Mouse (Mus musculus): ENCODE results near the gene Grb7.

Grb7 gene

DNA sequence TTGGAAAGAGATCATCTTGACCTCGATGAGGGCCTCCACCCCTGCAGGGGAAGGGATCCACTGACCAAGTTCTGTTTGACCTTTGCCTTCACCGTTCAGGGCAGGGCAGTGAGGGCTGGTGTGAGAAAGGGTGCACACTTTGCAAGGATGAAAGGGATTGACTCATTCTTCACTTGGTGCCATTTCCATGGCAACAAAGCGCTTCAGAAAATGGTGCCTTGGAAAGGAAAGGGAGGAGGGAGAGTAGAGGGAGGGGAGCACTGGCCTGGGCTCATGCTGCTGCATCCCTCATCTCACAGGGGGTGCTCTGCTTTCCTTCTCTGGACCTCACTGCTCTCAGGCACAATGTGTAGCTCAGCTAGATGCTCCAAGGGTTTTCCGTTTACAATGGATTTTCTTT, 26.5 kb downstream of the Grb7 start:
- no peak for DNase-seq (ENCODE audit: low spot score)

DNA sequence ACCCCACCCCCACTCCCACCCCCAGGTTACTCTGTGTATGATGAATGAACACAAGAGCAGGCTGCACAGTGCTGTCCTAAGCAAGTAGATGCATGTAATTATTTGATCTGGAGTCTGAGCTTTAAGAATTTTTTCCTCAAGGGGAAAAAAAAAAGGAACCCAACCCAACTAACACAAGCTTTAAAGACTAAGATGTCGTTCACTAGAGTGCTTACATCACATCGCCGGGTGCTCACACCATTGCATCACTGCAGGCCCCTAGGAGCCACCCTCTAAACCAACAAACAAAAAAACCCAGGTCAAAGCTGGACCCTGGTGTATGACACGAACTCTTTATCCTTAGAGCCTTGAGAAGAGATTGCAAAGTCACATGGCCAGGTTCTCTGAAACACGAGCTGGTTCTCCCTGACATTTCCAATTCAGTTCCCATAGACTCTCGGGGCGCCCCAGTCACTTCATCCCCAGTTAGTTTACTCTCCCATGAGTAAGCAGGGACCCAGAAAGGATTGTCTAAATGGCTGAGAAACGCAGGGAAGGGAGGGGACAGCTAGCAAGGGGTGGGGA, 27.8 kb downstream of the Grb7 start:
- DNase-seq (ENCODE audit: low spot score), result no peak

DNA sequence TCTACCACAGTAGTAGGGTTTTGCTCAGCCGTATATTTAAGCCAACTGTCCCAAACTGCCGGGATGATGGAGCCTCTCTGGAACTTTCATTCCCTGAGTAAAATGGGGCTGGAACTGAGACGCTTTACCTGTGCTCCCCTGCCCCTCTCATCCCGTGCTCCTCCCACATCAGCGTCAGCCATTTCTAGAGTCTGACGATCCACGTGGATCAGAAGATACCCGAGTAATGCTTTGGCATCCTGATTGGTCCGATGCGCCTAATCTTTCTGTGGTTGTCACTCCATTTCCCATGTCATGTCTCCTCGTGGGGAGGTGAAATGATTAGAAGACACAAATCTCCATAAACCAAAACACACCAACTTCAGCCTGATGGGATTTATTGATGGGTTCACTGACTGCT, 28.8 kb downstream of the Grb7 start:
- DNase-seq (ENCODE audit: low spot score), result no peak

DNA sequence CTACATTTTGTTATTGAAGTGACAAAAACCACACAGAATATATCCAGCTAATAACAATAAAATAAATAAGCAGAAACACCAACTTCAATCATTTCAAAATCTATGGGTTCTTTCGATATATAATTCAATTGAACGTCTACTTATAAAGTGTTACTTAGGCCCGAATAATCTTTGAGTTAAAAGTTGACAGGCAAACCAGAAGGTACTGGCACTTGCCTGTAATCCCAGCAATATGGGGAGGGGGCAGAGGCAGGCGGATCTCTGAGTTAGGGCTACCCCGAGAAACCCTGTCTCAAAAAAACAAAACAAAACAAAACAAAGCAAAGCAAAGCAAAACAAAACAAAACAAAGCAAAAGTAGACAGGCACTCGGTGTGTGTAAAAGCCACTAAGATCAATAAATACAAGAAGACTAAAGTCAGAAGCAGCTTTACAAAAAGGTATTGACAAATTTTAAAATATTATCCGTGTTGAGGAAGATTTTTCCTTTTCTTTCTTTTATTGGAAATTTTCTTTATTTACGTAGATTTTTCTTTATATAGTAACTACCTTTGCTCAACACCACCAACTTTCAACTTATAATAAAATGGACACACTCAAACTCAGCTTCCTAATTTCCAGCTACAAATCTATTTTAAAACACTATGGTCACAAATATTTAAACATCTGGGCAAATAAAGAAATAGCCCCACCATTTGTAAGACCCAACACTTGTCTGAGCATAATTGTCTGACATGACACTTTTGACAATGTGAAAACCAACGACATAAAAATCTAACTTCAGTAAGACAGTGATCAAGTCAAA, 29.6 kb downstream of the Grb7 start:
- DNase-seq (ENCODE audit: low spot score), result no peak

DNA sequence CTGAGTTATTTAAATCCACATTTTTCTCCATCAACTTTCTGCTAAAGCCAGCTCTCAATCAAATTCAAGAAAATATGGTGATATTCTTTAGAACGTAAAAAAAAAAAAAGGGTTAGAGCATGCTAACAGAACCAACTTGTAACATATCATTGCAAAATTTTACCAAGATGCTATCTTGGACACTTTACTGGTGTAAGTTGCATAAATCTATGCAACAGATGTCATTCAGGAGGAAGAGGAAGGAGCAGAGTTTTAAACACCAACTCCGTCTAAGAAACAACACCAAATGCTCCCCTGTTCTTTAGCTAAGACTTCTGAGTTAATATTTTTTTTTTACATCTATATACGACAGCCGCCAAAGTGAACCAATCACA, 30.2 kb downstream of the Grb7 start:
- DNase-seq (ENCODE audit: low spot score), result no peak

DNA sequence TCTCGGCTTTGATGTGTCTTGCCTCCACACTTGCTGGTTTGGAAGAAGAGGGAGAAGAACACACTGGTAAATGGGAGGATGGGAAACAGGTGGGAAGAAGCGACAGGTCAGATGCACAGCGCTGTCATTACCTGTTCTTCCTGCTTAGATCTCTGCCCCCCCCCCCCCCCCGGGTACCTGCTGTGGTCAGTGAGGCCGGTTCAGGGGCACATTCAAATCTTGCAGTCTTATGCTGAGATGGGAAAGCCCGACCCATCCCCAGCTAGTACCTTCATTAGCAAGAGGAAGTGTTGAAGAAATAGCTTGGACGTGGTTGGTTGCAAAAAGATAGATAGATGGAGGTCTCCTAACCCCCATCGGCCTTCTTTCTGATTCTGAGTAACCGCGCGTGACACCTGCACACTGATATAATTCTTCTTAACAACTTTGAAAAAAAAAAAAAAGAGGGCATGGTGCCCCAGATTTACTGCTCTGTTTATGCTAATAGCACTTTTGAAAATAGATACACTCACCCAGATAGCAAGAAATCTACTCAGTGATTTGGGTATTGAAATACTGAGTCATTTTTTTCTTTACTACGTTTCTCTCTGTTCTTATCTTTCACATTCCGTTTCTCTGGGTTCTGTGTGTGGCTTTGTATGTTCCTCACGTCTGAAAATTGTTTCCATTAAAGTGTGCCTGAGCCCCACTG, 31.0 kb downstream of the Grb7 start:
- DNase-seq (ENCODE audit: low spot score), result no peak

DNA sequence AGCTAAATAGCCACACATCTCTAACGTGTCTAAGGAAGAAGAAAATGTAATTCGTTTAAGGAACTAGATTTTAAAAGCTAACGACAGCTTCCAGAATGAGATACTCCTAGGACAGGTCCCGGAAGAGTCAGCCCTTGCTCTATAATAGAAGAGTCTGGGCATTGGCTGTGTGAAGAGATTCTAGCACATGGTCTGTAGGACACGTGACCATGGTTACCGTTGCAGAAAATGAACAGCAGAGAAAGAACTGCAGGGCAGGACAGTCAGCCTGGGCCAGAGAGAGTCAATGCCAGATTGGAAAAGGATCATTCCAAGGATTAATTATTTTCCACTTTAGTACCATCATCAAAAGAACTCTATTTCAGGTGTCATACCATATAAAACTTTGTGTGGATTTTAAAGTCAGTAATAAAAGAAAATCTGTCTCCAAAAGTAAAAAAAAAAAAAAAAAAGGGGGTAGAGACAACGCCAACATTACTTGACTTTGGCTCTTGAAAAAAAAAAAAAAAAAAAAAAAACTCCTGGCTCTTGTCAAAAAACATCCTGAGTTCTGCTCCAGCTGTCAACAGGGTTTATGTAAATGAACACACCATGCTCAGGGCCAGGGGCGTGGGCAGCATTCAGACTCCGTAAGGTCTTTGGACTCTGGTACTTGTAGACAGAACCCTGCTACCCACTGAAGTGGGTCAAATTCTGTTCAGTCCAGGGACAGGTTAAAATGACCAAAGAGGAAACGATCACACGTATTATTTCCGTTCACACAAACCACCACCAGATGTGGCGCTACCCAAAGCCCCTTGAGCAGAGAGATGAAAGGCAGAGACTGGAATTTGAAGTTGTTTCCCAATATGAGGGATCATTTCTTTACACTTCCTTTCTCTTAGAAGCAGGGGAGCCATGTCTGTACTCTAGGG, 33.1 kb downstream of the Grb7 start:
- DNase-seq (ENCODE audit: low spot score), result no peak

DNA sequence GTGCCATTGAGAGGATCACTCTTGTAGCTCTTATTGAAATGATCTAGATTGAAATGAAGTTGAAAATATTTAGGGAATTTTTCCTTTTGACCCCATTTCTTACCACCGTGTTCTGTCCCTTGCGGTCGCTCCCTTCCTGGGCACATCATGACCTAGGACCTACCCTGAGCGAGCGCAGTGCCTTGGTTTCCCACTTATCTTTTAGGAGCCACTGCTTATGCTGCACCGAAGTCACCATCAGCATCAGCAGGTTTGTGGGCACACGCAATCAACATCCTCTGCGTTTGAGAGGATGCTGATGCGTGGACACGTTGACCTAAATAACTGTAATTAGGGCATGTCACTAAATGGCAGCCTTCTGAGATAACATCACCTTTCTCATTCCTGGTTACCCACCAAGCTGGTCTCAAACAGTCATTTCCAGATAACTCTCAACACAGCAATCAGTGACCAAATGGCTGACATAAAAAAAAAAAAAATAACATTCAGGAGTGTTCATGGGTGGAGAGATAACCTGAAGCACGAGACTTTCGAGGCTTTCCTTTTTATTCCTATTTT, 33.8 kb downstream of the Grb7 start:
- DNase-seq (ENCODE audit: low spot score), result no peak

DNA sequence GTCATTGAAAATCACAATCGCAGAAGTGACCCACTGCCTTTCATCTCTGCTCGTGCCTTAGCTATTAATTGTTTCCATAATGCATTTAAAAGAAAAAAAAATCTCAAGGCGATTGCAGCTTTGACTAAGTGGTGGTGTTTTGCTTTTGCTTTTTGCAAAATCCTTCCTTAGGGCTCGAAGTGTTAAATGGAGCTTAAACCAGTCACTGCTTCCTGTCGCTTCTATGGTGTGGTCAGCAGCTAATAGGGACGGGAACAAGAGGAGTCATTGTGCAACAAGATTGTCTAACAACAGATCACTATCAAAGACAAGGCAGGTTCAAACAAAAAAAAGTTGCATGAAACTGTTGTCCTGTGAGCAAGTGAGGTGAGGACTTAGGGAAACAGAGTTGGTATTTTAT, 35.0 kb downstream of the Grb7 start:
- DNase-seq (ENCODE audit: low spot score), result no peak

DNA sequence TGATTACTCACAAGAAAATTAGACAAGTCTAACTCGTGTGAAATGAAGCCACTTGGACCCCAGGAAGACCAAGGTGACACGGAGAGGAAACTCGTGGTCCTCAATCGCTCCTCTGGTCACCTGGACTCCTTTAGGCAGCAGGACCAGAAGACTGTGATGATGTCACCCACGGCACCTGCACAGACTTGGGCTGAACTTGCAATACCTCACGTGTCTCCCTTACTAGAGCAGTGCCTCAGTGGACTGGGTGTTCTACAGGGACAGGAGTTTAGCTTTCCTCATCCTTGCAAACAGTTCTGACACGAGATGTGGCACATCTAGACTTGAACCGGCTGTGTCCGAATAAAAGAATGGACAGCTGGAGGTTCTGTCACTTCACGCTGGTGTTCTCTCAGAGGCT, 35.9 kb downstream of the Grb7 start:
- DNase-seq (ENCODE audit: low spot score), result no peak

DNA sequence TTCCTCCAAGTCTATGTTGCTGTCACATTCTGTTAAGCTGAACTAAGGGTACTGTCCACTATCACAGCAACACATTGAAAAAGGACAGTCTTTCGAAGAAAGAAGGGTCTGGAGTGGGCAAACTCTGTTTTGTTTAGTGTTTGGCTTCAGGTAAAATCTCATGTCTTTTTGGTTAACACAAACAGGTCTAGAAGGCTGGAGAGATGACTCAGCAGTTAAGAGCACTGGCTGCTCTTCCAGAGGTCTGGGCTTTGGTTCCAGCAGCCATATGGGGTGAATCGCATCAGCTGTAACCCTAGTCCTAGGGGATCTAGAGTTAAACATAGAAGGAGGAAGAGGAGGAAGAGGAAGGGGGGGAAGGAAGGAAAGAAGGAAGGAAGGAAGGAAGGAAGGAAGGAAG, 39.6 kb downstream of the Grb7 start:
- no peak for DNase-seq (ENCODE audit: low spot score)

DNA sequence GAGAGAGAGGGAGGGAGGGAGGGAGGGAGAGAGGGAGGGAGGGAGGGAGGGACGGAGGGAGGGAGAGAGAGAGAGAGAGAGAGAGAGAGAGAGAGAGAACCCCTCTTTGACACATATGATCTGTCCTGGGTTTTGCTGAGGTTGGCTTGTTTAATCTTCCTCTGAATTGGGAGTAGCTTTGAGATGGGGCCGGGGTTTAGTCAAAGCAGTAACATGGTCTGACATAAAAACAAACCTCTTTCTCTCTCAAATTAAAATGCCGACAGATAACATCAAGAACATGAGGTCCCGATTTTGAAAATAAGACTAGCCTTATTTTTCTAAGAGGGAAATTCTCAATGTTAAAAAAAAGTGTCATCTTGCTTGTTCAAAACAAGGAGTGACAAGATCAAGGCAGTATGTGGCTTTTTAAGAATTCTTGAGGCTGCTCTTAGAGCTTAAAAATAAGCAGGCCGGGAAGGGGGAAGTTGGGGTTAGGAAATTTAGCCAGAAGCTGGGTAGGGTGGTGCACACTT, 41.4 kb downstream of the Grb7 start:
- no peak for DNase-seq (ENCODE audit: low spot score)

DNA sequence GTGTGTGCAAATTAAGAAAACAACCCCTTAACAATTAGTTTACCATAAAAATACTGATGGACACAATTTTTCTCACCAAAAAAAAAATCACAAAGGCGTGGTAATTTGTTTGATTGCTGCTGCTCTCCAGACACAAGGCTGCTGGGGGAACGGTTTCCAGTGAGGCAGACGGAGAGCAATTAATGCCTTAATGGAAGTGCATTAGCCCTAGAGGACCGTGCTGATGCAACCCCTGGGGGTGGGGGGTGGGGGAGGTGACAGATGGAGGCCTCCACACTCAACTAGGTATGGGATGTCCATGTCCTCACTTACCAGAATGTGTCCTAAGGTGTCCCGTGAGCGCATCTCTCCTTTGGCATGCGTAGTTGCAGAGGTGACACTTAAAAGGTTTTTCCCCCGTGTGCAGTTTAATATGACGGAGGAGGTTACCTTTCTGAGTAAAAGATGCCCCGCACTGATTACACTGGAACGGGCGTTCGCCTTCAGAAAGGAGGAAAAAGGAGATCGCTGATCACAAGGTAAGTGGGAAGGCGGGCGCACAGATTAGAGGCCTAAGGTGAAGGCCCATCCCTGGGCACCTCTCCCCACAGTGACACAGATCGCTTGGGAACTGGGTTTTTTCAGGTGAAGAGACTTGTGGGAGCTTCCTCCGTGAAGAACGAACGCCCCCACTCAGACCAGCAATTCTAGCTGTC, 42.5 kb downstream of the Grb7 start:
- DNase-seq (ENCODE audit: low spot score), result no peak

DNA sequence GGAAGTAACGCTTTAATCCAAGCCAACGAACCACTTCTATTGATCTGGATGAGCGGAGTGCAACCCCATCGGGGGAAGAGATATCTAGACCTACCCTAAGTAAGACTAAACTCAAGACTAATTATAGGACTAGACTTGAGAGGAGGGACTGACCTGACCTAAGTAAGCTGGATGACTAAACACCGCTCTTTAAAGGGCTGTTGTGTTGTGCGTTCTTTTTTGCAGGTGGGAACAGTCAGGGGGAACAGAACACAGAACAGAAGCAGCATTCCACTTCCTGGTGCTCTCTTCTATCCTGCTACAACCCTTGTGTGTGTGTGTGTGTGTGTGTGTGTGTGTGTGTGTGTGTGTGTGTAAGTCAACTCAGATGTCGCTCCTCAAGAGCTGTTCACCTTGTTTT, 45.4 kb downstream of the Grb7 start:
- DNase-seq (ENCODE audit: low spot score), result no peak

DNA sequence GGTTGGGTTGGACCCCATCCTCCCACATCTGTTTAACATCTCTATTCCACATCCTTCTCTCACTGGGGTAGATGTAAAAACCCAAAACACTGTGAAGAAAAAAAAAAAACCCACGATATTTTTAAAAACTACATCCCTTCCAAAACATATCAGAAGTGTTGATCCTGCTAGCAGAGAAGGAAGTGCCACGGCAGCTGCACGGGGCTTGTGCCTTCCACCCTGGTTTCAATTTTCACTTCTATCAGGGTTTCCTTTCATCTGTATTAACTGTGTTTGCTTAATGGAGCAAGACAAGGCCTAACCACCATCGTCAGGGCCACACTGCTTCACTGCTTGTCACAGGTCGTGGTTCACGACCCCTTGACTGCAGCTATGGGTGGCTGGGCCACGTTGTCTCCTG, 46.8 kb downstream of the Grb7 start:
- no peak for DNase-seq (ENCODE audit: low spot score)

DNA sequence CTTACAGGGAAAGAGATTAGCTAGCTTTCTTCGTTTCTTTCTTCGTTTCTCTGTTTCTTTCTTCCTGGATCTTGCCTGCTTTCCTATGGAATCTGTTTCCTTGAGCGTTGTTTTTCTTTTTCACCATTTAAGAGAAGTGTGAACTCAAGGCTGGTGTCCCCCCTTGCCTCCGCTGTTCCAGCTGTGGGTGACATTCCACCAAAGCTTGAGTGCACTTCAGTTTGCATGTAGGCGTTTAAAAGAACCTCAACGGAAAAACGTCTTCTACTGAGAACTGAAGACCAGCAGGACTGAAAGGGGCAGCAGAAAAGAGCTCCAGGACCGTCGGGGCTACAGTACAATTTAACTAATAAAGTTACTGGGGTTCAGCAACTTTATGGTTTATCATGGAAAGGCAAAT, 47.2 kb downstream of the Grb7 start:
- DNase-seq (ENCODE audit: low spot score), result no peak

DNA sequence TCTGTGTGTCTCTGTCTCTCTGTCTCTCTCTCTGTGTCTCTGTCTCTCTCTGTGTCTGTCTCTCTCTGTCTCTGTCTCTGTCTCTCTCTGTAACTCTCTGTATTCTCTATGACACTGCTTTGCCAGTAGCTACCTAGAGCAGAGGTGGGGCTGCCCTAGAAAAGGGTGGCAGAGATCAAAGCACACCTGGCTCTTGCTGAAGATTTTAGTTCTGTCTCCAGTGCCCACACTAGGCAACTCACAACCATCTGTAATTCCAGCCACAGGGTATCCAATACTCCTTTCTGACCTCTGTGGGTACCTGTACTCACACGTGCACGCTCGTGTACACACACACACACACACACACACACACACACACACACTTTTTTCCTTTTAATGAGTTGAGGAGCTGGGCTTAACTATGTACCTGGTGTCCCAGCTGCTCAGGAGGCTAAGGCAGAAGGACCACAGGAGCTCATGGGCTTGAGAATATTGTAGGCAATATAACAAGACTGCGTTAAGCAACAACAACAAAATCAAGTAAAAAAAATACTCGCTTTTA, 49.1 kb downstream of the Grb7 start:
- DNase-seq (ENCODE audit: low spot score), result no peak

DNA sequence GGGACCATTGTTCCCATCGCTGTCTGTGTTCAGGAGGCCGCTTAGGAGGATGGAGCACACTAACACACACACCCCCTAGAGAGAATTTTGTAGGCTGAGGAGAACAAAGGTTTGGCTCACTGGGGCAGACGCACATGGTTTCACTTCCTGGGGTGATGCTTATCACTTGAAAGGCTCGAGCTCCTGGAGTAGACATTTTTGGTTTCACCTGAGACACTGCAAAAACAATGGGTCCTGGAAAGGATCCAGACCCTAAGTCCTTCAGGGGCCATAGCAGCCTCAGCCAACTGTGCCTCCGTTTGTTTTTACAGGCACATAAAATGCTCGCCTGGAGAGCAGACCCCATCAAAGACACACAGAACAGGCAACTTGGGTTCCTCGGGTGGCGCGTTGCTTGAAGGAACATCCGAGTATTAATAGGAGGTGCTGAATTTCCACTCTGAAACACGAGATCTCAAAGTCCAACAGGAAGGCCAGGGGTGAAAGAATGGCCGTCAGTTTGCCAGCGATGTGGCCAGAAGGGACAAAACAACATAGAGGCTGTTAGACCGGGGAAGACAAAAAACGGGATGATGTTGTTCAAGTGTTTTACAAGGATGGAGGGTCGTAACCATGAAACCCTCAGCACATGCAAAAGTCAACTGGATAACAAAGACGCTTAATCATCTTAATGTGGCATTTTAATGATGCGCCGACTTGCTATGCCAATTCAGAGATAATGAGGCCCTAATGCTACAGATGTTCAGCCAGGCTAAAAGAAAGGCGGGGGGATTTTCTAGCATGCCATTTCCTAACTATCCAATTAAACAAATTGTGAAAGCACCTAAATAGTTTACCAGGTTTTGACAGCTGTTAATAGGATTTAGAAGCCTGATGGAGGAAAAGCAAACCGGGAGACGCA, 51.4 kb downstream of the Grb7 start:
- DNase-seq (ENCODE audit: low spot score), result no peak

DNA sequence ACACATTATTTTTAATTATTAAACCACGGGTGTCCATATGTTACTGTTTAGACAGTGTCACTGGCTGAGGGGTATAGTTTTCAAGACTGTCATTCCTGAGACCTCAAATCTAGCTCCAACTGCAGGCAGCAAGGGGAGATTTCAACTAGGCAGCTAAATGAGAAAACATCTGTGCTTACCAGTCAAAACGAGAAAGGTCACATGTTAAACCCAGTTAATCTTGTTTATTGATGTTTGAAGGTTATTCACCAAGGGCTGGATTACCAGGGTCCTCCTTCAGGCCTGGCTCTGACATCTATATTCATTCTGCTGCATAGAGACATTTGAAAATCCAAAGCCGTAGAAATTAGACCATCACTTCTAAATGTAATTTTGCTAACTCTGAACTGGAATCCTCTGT, 58.7 kb downstream of the Grb7 start:
- DNase-seq (ENCODE audit: low spot score), result no peak
